ENCODE assay signal across 11 mouse cellular contexts in the genomic region with DNA sequence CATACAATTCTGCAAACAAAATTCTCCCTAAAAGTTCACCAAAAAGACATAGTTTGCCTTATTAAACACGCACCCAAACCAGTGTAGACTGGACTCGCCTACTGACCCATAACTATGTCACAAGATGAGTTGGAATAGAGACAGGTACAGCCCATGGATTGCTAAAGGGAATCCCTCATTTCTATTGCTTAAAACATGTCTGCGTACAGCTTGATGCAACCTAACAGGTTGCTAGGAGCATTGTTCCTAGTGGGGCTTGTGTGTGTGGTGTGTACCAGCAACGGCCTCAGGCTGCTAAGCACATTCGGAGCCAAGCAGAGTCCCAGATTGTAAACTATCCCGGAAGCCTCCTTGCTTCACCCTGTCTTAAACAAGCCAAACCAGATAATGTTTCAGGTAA. TPM values are rescaled to one million over a fixed set of nuclear protein-coding genes. Genes with fewer than 3 reads are reported as not detected.
DNase-seq lines count a peak whose midpoint lies in the region; ATAC-seq and TF ChIP-seq lines count a peak whose summit lies in the region.
"Had no signal": no experiment of that assay in that cellular context is flagged by ENCODE, and none has a peak within 500 bp of the region (broad histone marks: within the 10 kb centered on the region; RNA-seq: fewer than 3 reads in every experiment).

No protein-coding gene starts in this region.

- no peak for TF ChIP-seq EP300 in liver, embryonic 14.5 days (IDR thresholded peaks at IDR 0.05; ENCODE audit: low read depth)

- 66% methylated on average over 6 of the region's 6 CpGs for WGBS in cerebellum, adult 2 months
- WGBS in liver, embryonic 14.5 days (ENCODE audit: insufficient replicate concordance) = 48% methylated on average over 6 of the region's 6 CpGs
- WGBS in kidney, embryonic 15.5 days = 65% methylated on average over 6 of the region's 6 CpGs

- no peak overlapping the region for H3K9ac ChIP-seq in liver, embryonic 14.5 days (replicated peaks)
- H3K9ac ChIP-seq in kidney, embryonic 15.5 days = no peak overlapping the region
- H3K9ac ChIP-seq: hindbrain, embryonic 15.5 days; neural tube, embryonic 12.5 days had no signal

- no peak for DNase-seq in cerebellum, adult 2 months
- no peak for DNase-seq in cerebellum, adult 9-10 months
- no peak for DNase-seq in layer of hippocampus, adult 2 months (ENCODE audit: low spot score in 2 of 2)
- no peak for DNase-seq in layer of hippocampus, adult 8-10 months (ENCODE audit: low spot score in 2 of 2)
- DNase-seq in adipocyte (ENCODE audit: low spot score) = peak; percentile 72
- no peak for DNase-seq in liver, embryonic 14.5 days (ENCODE audit: low read depth in 3 of 3, low spot score in 3 of 3)
- DNase-seq in left cerebral cortex, postnatal 25 days (ENCODE audit: low spot score in 2 of 2) = no peak

- no peaks in the 10 kb centered on the region for H3K4me1 ChIP-seq in cerebellum, adult 2 months (ENCODE audit: control insufficient read depth, insufficient read depth, low read length)
- peaks cover 0 to 12% of the 10 kb centered on the region in 2 experiments; a peak in 3 of 4 replicates for H3K4me1 ChIP-seq in liver, embryonic 14.5 days (replicated peaks; ENCODE audit: control insufficient read depth in 2 of 2, insufficient read depth in 2 of 2, low read length in 1 of 2)
- peaks cover 12% of the 10 kb centered on the region for H3K4me1 ChIP-seq in kidney, embryonic 15.5 days
- H3K4me1 ChIP-seq: hindbrain, embryonic 15.5 days had no signal

- H3K4me2 ChIP-seq in liver, embryonic 14.5 days (ENCODE audit: low read depth) = peak overlapping the region; percentile 47
- H3K4me2 ChIP-seq in kidney, embryonic 15.5 days = no peak overlapping the region

- H3K36me3 ChIP-seq in liver, embryonic 14.5 days (replicated peaks; ENCODE audit: control insufficient read depth, insufficient read depth, low read depth) = no peaks in the 10 kb centered on the region
- H3K36me3 ChIP-seq in kidney, embryonic 15.5 days = no peaks in the 10 kb centered on the region
- H3K36me3 ChIP-seq: hindbrain, embryonic 15.5 days; neural tube, embryonic 12.5 days had no signal

- no peaks in the 10 kb centered on the region for H3K9me3 ChIP-seq in liver, embryonic 14.5 days (ENCODE audit: control insufficient read depth, low read length)
- H3K9me3 ChIP-seq in kidney, embryonic 15.5 days (replicated peaks) = no peaks in the 10 kb centered on the region
- H3K9me3 ChIP-seq: hindbrain, embryonic 15.5 days; neural tube, embryonic 12.5 days had no signal

- intact Hi-C loops in left cerebral cortex, postnatal 25 days (cut with DNase I) = no loop called here

- peak overlapping the region; percentile 34 for H3K4me3 ChIP-seq in cerebellum, adult 2 months (replicated peaks; ENCODE audit: insufficient read depth, low read depth, low read length)
- peak overlapping the region; percentile 42 for H3K4me3 ChIP-seq in layer of hippocampus, adult 2 months
- H3K4me3 ChIP-seq in liver, embryonic 14.5 days (ENCODE audit: insufficient read depth in 1 of 2, low read depth in 2 of 2, low read length in 2 of 2) = no peak overlapping the region
- no peak overlapping the region for H3K4me3 ChIP-seq in kidney, embryonic 15.5 days (replicated peaks)
- H3K4me3 ChIP-seq: hindbrain, embryonic 15.5 days had no signal

- ATAC-seq in liver, embryonic 14.5 days (ENCODE audit: insufficient read depth) = no peak
- no peak for ATAC-seq in kidney, embryonic 15.5 days (replicated peaks; ENCODE audit: low FRiP score)

- H3K27ac ChIP-seq in cerebellum, adult 2 months (ENCODE audit: insufficient read depth, low read length) = no peak overlapping the region; the same call in 1 of the 2 replicates
- peak overlapping the region; percentile 77 for H3K27ac ChIP-seq in layer of hippocampus, adult 2 months
- H3K27ac ChIP-seq in liver, embryonic 14.5 days = no peak overlapping the region
- H3K27ac ChIP-seq in kidney, embryonic 15.5 days = no peak overlapping the region
- H3K27ac ChIP-seq: hindbrain, embryonic 15.5 days; kidney, postnatal 0 days; neural tube, embryonic 12.5 days had no signal

- TF ChIP-seq POLR2A in cerebellum, adult 2 months (IDR thresholded peaks at IDR 0.05; ENCODE audit: borderline replicate concordance, insufficient read depth, low read length) = no peak

- no peaks in the 10 kb centered on the region for H3K27me3 ChIP-seq in cerebellum, adult 2 months (ENCODE audit: control insufficient read depth, insufficient read depth, low read length)
- no peaks in the 10 kb centered on the region for H3K27me3 ChIP-seq in liver, embryonic 14.5 days (ENCODE audit: control insufficient read depth, insufficient read depth, low read length)
- H3K27me3 ChIP-seq in kidney, embryonic 15.5 days = no peaks in the 10 kb centered on the region
- H3K27me3 ChIP-seq: hindbrain, embryonic 15.5 days; neural tube, embryonic 12.5 days had no signal

- no peak for TF ChIP-seq CTCF in cerebellum, adult 2 months (IDR thresholded peaks at IDR 0.05; ENCODE audit: borderline replicate concordance, insufficient read depth, low read depth, low read length)
- no peak for TF ChIP-seq CTCF in layer of hippocampus, adult 2 months (conservative IDR thresholded peaks at IDR 0.05)
- no peak for TF ChIP-seq CTCF in liver, embryonic 14.5 days (IDR thresholded peaks at IDR 0.05; ENCODE audit: low read depth)

RNA-seq across cellular contexts. Expression of a gene that starts 0.9 kb away (rescaled TPM):
- 52.4 and 54.0 TPM in 2 replicates for polyA plus RNA-seq in cerebellum, adult 2 months (2012; rRNA removed)
- total RNA-seq in layer of hippocampus, adult 2 months (2021) = 10 to 100 TPM; 37.1 to 40.5 TPM
- total RNA-seq in layer of hippocampus, adult 8-10 months (2022) = 10 to 100 TPM; 41.4 to 46.2 (median 44.2) TPM
- polyA plus RNA-seq in liver, embryonic 14.5 days (2012; rRNA removed) = 16.5 and 18.4 TPM in 2 replicates
- polyA plus RNA-seq in liver, embryonic 14.5 days (2014; fragmentation: Nextera tagmentation; extraction: Ambion mirVana) = 17.7 and 19.2 TPM in 2 replicates
- 42.3 and 45.0 TPM in 2 replicates for polyA plus RNA-seq in kidney, embryonic 15.5 days (2015; fragmentation: Nextera tagmentation; extraction: Ambion mirVana)
- 10 to 100 TPM; 36.6 to 40.2 TPM for total RNA-seq in left cerebral cortex, postnatal 25 days (2021)

Comparison
In these comparisons a context has a peak if more than half of its experiments do, and no peak if none do; other contexts are left out.
1. H3K4me3 ChIP-seq: peak in cerebellum, adult 2 months (single experiment) and layer of hippocampus, adult 2 months (single experiment); none in liver, embryonic 14.5 days (0 of 2) and kidney, embryonic 15.5 days (single experiment).